Mouse (Mus musculus) hindbrain, embryonic 15.5 days (tissue): ENCODE measurements at regions not wholly inside any gene's neighbourhood (a gene's known extent, or its start where the extent isn't known, plus 50 kb on each side); places are given as distances from the start of the nearest gene placed in this dataset.

Experiments
- ATAC-seq: fragments of 200-750 bp; cut with Nextera tagmentation; 2 replicates; pipeline ENCODE4 v1.8.0; 2017; ENCODE audit warnings: low read depth, moderate number of reproducible peaks, moderate TSS enrichment; ENCODE audit not compliant: low FRiP score
- H3K27ac ChIP-seq: fragments of 300-500 bp; sonication (generic); replicated peaks from 2 replicates; pipeline ENCODE4 v1.5.1; 2015; ENCODE audit warnings: mild to moderate bottlenecking, inconsistent platforms
- H3K27me3 ChIP-seq: fragments of 300-500 bp; sonication (generic); 2 replicates; pipeline ENCODE4 v1.6.1; 2015; ENCODE audit warnings: control low read depth, inconsistent platforms
- H3K36me3 ChIP-seq: fragments of 300-500 bp; sonication (generic); 2 replicates; pipeline ENCODE4 v1.6.1; 2015; ENCODE audit warnings: control low read depth, inconsistent platforms
- H3K4me1 ChIP-seq: fragments of 300-500 bp; sonication (generic); replicated peaks from 2 replicates; pipeline ENCODE4 v1.6.1; 2015; ENCODE audit warnings: control low read depth, inconsistent platforms
- H3K4me2 ChIP-seq: fragments of 300-500 bp; sonication (generic); 2 replicates; pipeline ENCODE4 v1.6.1; 2015; ENCODE audit warnings: moderate library complexity, mild to moderate bottlenecking, inconsistent platforms
- H3K4me3 ChIP-seq: fragments of 300-500 bp; sonication (generic); 2 replicates; pipeline ENCODE4 v1.5.1; 2015; ENCODE audit warnings: mild to moderate bottlenecking, inconsistent platforms
- H3K9ac ChIP-seq: fragments of 300-500 bp; sonication (generic); 2 replicates; pipeline ENCODE4 v1.6.1; 2015; ENCODE audit warnings: inconsistent platforms
- H3K9me3 ChIP-seq: fragments of 300-500 bp; sonication (generic); 2 replicates; pipeline ENCODE4 v1.6.1; 2016; ENCODE audit warnings: control low read depth, inconsistent platforms
- WGBS: fragments of 180-500 bp; shearing (Covaris S2); methylation state at CpG from one replicate; pipeline ENCODE4 v1.1.7; 2015; 5-methylcytosine and 5-hydroxymethylcytosine counted together

GRCm38 (mm10) chr4:124266573-124266972 is 344.0 kb downstream of the 3100002H09Rik start:
- WGBS = 12% methylated on average over 4 of the region's 4 CpGs
- no peaks in the 10 kb centered on the region for H3K9me3 ChIP-seq
- H3K9ac ChIP-seq = no peak overlapping the region
- H3K27ac ChIP-seq = no peak overlapping the region
- H3K36me3 ChIP-seq = no peaks in the 10 kb centered on the region
- 0 out of 2 replicates have a peak, but pooled peaks have one; percentile 68 for ATAC-seq
- 0 out of 2 replicates have a peak, but pooled peaks cover 3% of the 10 kb centered on the region for H3K27me3 ChIP-seq
- H3K4me3 ChIP-seq = no peak overlapping the region
- peaks cover 11% of the 10 kb centered on the region for H3K4me1 ChIP-seq
- no peak overlapping the region for H3K4me2 ChIP-seq

DNA sequence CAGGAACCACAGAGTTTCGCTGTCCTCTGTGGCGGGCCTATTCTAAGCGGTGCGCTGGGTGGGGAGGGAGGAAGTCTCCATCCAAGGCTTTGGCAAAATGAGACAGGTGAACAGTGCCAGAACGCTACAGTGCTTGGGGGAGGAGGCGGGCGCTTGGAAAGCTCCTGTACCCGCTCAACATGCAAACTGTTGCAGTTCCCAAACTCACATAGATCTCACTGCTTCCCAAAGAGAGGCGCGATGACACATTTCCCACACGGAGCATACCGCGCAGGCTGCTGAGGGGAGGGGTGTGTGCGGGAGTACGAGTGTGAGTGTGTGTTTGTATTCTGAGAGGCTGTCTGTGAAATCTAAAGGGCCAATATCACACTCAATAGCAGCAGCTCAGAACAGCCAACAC is 345.1 kb downstream of the 3100002H09Rik start:
- Histone ChIP-seq H3K27ac (no peak overlapping the region), H3K9ac (no peak overlapping the region), H3K36me3 (no peaks in the 10 kb centered on the region), H3K4me2 (no peak overlapping the region), H3K9me3 (no peaks in the 10 kb centered on the region), H3K4me3 (no peak overlapping the region), H3K4me1 (peaks cover 11% of the 10 kb centered on the region), H3K27me3 (0 out of 2 replicates have a peak, but pooled peaks cover 3% of the 10 kb centered on the region)
- ATAC-seq = no peak
- WGBS = 79% methylated on average over 15 of the region's 15 CpGs

DNA sequence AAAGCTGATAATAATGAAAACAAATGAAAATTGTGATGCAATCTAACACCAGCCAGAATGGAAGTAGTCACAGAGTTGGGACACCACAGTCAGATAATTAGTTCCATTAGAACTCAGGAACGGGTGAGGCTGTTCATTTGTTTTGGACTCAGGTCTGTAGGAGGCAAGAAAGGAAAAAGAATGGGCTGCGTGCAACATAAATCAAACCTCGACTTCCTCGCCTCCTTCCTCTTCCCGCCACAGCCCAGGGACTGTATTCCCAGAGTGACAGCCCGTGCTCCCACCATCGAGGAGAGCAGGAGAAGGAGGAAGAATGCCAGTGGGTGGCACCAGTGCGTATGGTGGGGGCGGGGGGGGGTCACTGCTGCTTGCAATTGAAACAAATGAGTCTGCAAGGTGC is 339.2 kb upstream of the 4930535I16Rik start:
- Histone ChIP-seq H3K9me3 (no peaks in the 10 kb centered on the region), H3K4me1 (peaks cover 24% of the 10 kb centered on the region), H3K36me3 (no peaks in the 10 kb centered on the region), H3K27me3 (no peaks in the 10 kb centered on the region), H3K4me3 (no peak overlapping the region), H3K9ac (no peak overlapping the region), H3K4me2 (no peak overlapping the region), H3K27ac (no peak overlapping the region)
- WGBS = 16% methylated on average over 9 of the region's 9 CpGs
- ATAC-seq = 0 out of 2 replicates have a peak, but pooled peaks have one; percentile 23

GRCm38 (mm10) chr4:124256515-124256914 is 338.7 kb upstream of the 4930535I16Rik start:
- no peak for ATAC-seq
- Histone ChIP-seq H3K36me3 (no peaks in the 10 kb centered on the region), H3K9me3 (no peaks in the 10 kb centered on the region), H3K4me2 (no peak overlapping the region), H3K4me3 (no peak overlapping the region), H3K9ac (no peak overlapping the region), H3K27ac (no peak overlapping the region), H3K27me3 (no peaks in the 10 kb centered on the region), H3K4me1 (peaks cover 24% of the 10 kb centered on the region)
- WGBS = 64% methylated on average over 7 of the region's 7 CpGs

DNA sequence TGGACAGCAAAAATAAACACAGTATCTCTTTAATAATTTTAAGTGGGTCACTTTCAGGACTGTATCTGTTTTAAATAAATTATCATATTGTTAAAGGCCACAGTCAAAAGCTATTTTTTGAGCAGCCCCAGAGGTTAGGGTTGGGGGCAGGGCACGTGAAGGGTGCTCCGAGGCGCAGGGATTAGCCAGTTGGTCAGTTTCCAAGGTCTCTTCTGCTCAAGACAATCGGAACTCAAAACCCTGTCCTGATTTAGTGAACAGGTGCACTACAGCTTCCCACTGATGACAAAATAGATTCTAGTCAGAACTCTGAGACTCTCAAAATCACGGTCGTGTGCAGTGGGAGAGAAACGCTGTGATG is 337.3 kb upstream of the 4930535I16Rik start:
- 31% methylated on average over 7 of the region's 7 CpGs for WGBS
- Histone ChIP-seq H3K4me3 (no peak overlapping the region), H3K36me3 (no peaks in the 10 kb centered on the region), H3K4me2 (no peak overlapping the region; the same call in 1 of the 2 replicates), H3K9ac (no peak overlapping the region), H3K9me3 (no peaks in the 10 kb centered on the region), H3K27ac (no peak overlapping the region), H3K27me3 (no peaks in the 10 kb centered on the region), H3K4me1 (peaks cover 24% of the 10 kb centered on the region)
- ATAC-seq = no peak

GRCm38 (mm10) chr4:124254446-124255182 is 336.8 kb upstream of the 4930535I16Rik start:
- Histone ChIP-seq H3K4me1 (peaks cover 24% of the 10 kb centered on the region), H3K9ac (no peak overlapping the region), H3K27me3 (no peaks in the 10 kb centered on the region), H3K4me2 (peak overlapping the region; percentile 36), H3K9me3 (no peaks in the 10 kb centered on the region), H3K4me3 (no peak overlapping the region), H3K27ac (no peak overlapping the region), H3K36me3 (no peaks in the 10 kb centered on the region)
- 15% methylated on average over 22 of the region's 22 CpGs for WGBS
- peak; percentile 28; the same call in 1 of the 2 replicates for ATAC-seq

DNA sequence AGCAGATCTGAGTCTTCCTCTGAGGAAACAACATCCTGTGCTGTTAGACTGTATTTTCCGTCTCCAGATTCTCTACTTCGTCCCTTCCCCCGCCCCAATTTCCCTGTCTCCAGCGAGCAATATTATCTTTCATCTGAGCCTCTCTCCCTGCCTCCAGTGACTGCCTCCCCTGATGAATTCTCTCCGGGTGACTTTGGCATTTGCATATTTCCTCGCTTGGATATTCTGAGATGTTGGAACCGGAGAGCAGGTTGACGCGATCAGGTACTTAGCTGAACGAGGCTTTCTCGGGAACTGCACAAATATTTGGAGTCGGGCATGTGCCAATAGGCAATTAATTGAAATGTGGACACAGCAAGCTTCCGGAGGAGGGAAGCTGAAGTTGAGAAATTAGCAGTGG is 323.8 kb upstream of the 4930535I16Rik start:
- H3K4me2 ChIP-seq = peak overlapping the region; percentile 13
- 25% methylated on average over 13 of the region's 13 CpGs for WGBS
- H3K9ac ChIP-seq = no peak overlapping the region
- no peak for ATAC-seq
- H3K27me3 ChIP-seq = peaks cover 13% of the 10 kb centered on the region
- no peak overlapping the region for H3K27ac ChIP-seq
- H3K4me3 ChIP-seq = no peak overlapping the region
- no peaks in the 10 kb centered on the region for H3K36me3 ChIP-seq
- peaks cover 14% of the 10 kb centered on the region for H3K4me1 ChIP-seq
- no peaks in the 10 kb centered on the region for H3K9me3 ChIP-seq

GRCm38 (mm10) chr4:124236476-124236875 is 318.7 kb upstream of the 4930535I16Rik start:
- Histone ChIP-seq H3K9me3 (no peaks in the 10 kb centered on the region), H3K4me3 (no peak overlapping the region), H3K9ac (no peak overlapping the region), H3K4me2 (no peak overlapping the region), H3K27ac (no peak overlapping the region), H3K36me3 (no peaks in the 10 kb centered on the region), H3K27me3 (peaks cover 14% of the 10 kb centered on the region), H3K4me1 (peaks cover 15% of the 10 kb centered on the region)
- WGBS = 39% methylated on average over 16 of the region's 16 CpGs
- peak; percentile 59; the same call in 1 of the 2 replicates for ATAC-seq

DNA sequence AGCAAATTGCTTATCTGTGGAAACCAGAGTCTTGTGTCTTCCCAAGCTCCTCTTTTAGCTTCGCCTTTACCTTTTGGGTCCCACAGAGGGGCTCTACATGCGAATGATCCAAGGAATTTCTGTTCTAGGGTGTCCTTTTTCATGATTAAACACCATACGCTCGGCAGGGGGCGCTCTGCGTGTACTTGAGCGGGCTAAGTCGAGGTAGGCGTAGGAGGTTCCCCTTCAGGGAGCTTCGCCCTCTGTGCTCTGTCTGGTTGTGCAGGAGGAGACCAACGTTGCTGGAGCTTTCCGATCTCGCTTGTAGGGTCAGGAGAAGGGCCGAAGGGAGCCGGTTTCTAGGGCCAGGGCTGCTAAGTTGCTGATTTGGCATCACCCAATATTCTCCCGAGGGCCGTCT is 310.7 kb upstream of the 4930535I16Rik start:
- peaks cover 9% of the 10 kb centered on the region; the same call in 1 of the 2 replicates for H3K27me3 ChIP-seq
- no peak overlapping the region for H3K9ac ChIP-seq
- no peak overlapping the region for H3K4me3 ChIP-seq
- no peaks in the 10 kb centered on the region for H3K36me3 ChIP-seq
- no peak overlapping the region for H3K27ac ChIP-seq
- H3K4me2 ChIP-seq = no peak overlapping the region
- 13% methylated on average over 17 of the region's 17 CpGs for WGBS
- H3K9me3 ChIP-seq = no peaks in the 10 kb centered on the region
- ATAC-seq = no peak
- H3K4me1 ChIP-seq = peaks cover 6% of the 10 kb centered on the region

DNA sequence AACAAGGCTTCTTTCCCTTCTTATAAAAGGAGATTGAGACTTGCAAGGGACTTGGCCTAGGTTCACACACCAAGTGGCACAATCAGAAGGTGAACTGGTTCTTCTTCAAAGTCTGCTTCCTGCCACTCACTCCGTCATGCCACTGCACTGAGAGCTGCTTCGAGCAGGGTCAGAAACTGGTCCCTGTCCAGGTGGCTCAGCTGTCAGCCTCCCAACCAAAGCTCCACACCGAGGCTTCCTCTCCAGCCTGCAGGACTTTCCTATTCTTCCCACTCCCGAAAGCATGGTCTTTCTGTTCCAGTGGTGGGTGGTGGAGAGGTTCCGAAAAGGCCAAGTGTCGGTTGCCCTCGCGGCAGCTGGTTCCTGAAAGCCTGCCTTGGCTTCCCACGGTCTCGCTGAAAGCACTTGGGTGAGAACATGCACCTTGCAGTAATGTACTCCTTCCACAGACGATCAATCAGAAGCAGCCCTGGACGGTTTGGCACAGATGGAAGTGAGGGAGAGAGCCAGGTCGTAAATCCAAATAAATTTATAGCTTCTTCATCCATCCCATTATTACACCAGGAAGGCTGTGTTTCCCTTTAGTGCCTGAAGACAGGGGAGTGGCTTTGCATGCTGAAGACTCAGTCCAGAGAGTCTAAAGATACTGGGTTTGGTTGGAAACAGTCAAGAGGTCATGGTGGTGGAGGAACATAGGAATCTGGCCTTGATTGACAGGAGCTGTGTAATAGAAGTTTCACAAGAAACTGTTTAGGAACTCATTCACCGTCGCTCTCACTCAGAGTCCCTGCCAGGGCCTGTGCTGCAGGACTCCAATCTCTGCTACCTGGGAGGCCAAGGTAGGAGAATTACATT is 306.1 kb upstream of the 4930535I16Rik start:
- no peak overlapping the region for H3K4me2 ChIP-seq
- peaks cover 13% of the 10 kb centered on the region for H3K27me3 ChIP-seq
- H3K36me3 ChIP-seq = no peaks in the 10 kb centered on the region
- H3K4me1 ChIP-seq = peaks cover 6% of the 10 kb centered on the region
- no peak for ATAC-seq
- no peak overlapping the region for H3K9ac ChIP-seq
- H3K4me3 ChIP-seq = no peak overlapping the region
- WGBS = 72% methylated on average over 15 of the region's 15 CpGs
- H3K9me3 ChIP-seq = no peaks in the 10 kb centered on the region
- no peak overlapping the region for H3K27ac ChIP-seq

- WGBS = 89% methylated on average over 4 of the region's 4 CpGs
Observed at GRCm38 (mm10) chr4:124221736-124222135, 303.9 kb upstream of the 4930535I16Rik start.

GRCm38 (mm10) chr4:124217206-124217605 is 299.4 kb upstream of the 4930535I16Rik start:
- 0 out of 2 replicates have a peak overlapping the region, but pooled peaks have one; percentile 27 for H3K27ac ChIP-seq
- H3K4me1 ChIP-seq = peaks cover 12% of the 10 kb centered on the region
- no peak overlapping the region for H3K9ac ChIP-seq
- no peaks in the 10 kb centered on the region for H3K9me3 ChIP-seq
- H3K36me3 ChIP-seq = no peaks in the 10 kb centered on the region
- peaks cover 2% of the 10 kb centered on the region; the same call in 1 of the 2 replicates for H3K27me3 ChIP-seq
- WGBS = 17% methylated on average over 10 of the region's 10 CpGs
- ATAC-seq = 0 out of 2 replicates have a peak, but pooled peaks have one; percentile 47
- H3K4me3 ChIP-seq = no peak overlapping the region
- no peak overlapping the region for H3K4me2 ChIP-seq

More at GRCm38 (mm10) chr4:124221736-124222135, 303.9 kb upstream of the 4930535I16Rik start:
- H3K4me2 ChIP-seq = no peak overlapping the region
- no peak for ATAC-seq
- H3K27me3 ChIP-seq = peaks cover 9% of the 10 kb centered on the region
- peaks cover 8% of the 10 kb centered on the region for H3K4me1 ChIP-seq
- H3K27ac ChIP-seq = no peak overlapping the region
- no peaks in the 10 kb centered on the region for H3K9me3 ChIP-seq
- H3K4me3 ChIP-seq = no peak overlapping the region
- H3K36me3 ChIP-seq = no peaks in the 10 kb centered on the region
- H3K9ac ChIP-seq = no peak overlapping the region
